Comparison of ENCODE assay signal across 22 mouse cellular contexts in genomic region chr4:103199086-103199485, GRCm38 (mm10). TPM values are rescaled to one million over a fixed set of nuclear protein-coding genes. Genes with fewer than 3 reads are reported as not detected.
DNase-seq lines count a peak whose midpoint lies in the region; ATAC-seq and TF ChIP-seq lines count a peak whose summit lies in the region.
"Had no signal": no experiment of that assay in that cellular context is flagged by ENCODE, and none has a peak within 500 bp of the region (broad histone marks: within the 10 kb centered on the region; RNA-seq: fewer than 3 reads in every experiment).

No protein-coding gene starts in this region.

- no peak overlapping the region for H3K9ac ChIP-seq in kidney, embryonic 16.5 days (replicated peaks; ENCODE audit: low read length)
- H3K9ac ChIP-seq: embryonic facial prominence, embryonic 12.5 days; forebrain, embryonic 15.5 days; heart, embryonic 15.5 days; hindbrain, embryonic 14.5 days had no signal

- no peaks in the 10 kb centered on the region; the same call in 1 of the 2 replicates for H3K4me1 ChIP-seq in thymus, adult 2 months (replicated peaks; ENCODE audit: control insufficient read depth, insufficient read depth, low read length)
- no peaks in the 10 kb centered on the region for H3K4me1 ChIP-seq in kidney, embryonic 16.5 days (ENCODE audit: insufficient read depth, low read length)
- H3K4me1 ChIP-seq: embryonic facial prominence, embryonic 12.5 days; hindbrain, embryonic 10.5 days had no signal

- H3K4me2 ChIP-seq in kidney, embryonic 16.5 days (replicated peaks; ENCODE audit: low read depth, low read length), result no peak overlapping the region
- H3K4me2 ChIP-seq: embryonic facial prominence, embryonic 12.5 days; forebrain, embryonic 15.5 days; heart, embryonic 11.5 days; heart, embryonic 15.5 days; hindbrain, embryonic 14.5 days had no signal

- TF ChIP-seq CTCF in thymus, adult 2 months (IDR thresholded peaks at IDR 0.05; ENCODE audit: borderline replicate concordance, control insufficient read depth, extremely low read depth, insufficient read depth, low read length, poor library complexity), result no peak

- no peak overlapping the region for H3K27ac ChIP-seq in thymus, adult 2 months (ENCODE audit: control insufficient read depth, insufficient read depth, low read length)
- no peak overlapping the region for H3K27ac ChIP-seq in kidney, embryonic 16.5 days (ENCODE audit: low read length)
- H3K27ac ChIP-seq: embryonic facial prominence, embryonic 12.5 days; forebrain, embryonic 15.5 days; heart, adult 2 months; heart, embryonic 15.5 days; hindbrain, embryonic 10.5 days; hindbrain, embryonic 14.5 days had no signal

- 87% methylated on average over 4 of the region's 4 CpGs for WGBS in thymus, adult 2 months
- WGBS in kidney, embryonic 16.5 days, result 66% methylated on average over 4 of the region's 4 CpGs

- H3K27me3 ChIP-seq in thymus, adult 2 months (ENCODE audit: control insufficient read depth, insufficient read depth, low read length), result no peaks in the 10 kb centered on the region
- H3K27me3 ChIP-seq in kidney, embryonic 16.5 days (ENCODE audit: insufficient read depth, low read length), result no peaks in the 10 kb centered on the region
- H3K27me3 ChIP-seq: CH12.LX; embryonic facial prominence, embryonic 12.5 days; forebrain, embryonic 15.5 days; heart, embryonic 15.5 days had no signal

- H3K4me3 ChIP-seq in thymus, adult 2 months (ENCODE audit: control insufficient read depth, insufficient read depth, low read length), result no peak overlapping the region
- H3K4me3 ChIP-seq in kidney, embryonic 16.5 days (ENCODE audit: low read length), result no peak overlapping the region
- H3K4me3 ChIP-seq: embryonic facial prominence, embryonic 12.5 days; forebrain, embryonic 15.5 days; heart, adult 2 months; heart, embryonic 15.5 days; hindbrain, embryonic 10.5 days had no signal

- H3K36me3 ChIP-seq in thymus, adult 2 months (ENCODE audit: control insufficient read depth, insufficient read depth, low read length), result peaks cover 41% of the 10 kb centered on the region
- H3K36me3 ChIP-seq in kidney, embryonic 16.5 days (ENCODE audit: insufficient read depth, low read length), result peaks cover 37% of the 10 kb centered on the region; the same call in 1 of the 2 replicates

- no peak for TF ChIP-seq POLR2A in thymus, adult 2 months (IDR thresholded peaks at IDR 0.05; ENCODE audit: control insufficient read depth, extremely low read depth, insufficient read depth, low read length, poor library complexity)

- DNase-seq in CD4-positive, CD25-positive, alpha-beta regulatory T cell, adult 2 months (ENCODE audit: low read depth, low spot score), result peak; percentile 48
- peak; percentile 44 for DNase-seq in thymus, adult 2 months
- no peak for DNase-seq in thymus, adult 18-20 months
- peak; percentile 44 for DNase-seq in thymus, postnatal 25 days
- no peak for DNase-seq in cerebellum, adult 8-10 months
- DNase-seq: adrenal gland, postnatal 14 days; B cell, adult 2 months; cerebellum, adult 2 months; cerebellum, postnatal 25 days; gastrocnemius, postnatal 10 days; heart, adult 2 months had no signal

- no peak for ATAC-seq in CD4-positive, CD25-positive, alpha-beta regulatory T cell, adult 4 months
- ATAC-seq in kidney, embryonic 16.5 days (ENCODE audit: low FRiP score, low TSS enrichment), result no peak
- ATAC-seq: activated CD4-positive, CD25-positive, alpha-beta regulatory T cell, adult 4 months; forebrain, embryonic 15.5 days had no signal

- H3K9me3 ChIP-seq in kidney, embryonic 16.5 days (ENCODE audit: low read length), result no peaks in the 10 kb centered on the region
- H3K9me3 ChIP-seq: embryonic facial prominence, embryonic 12.5 days; forebrain, embryonic 15.5 days; G1E; heart, embryonic 15.5 days; hindbrain, embryonic 10.5 days had no signal

RNA-seq across cellular contexts. Expression of gene Slc35d1, which starts 15.9 kb away (rescaled TPM):
- 10 to 100 TPM; 45.3 to 48.8 TPM for polyA plus RNA-seq in CD4-positive, CD25-positive, alpha-beta regulatory T cell, adult 4 months (2017; shearing (Covaris generic))
- polyA plus RNA-seq in thymus, adult 2 months (2012; rRNA removed), result 16.0 and 19.9 TPM in 2 replicates
- 7.3 and 8.2 TPM in 2 replicates for polyA plus RNA-seq in kidney, embryonic 16.5 days (2015; fragmentation: Nextera tagmentation; extraction: Ambion mirVana)

Comparison
In these comparisons a context has a peak if more than half of its experiments do, and no peak if none do; other contexts are left out.
1. DNase-seq: peak in CD4-positive, CD25-positive, alpha-beta regulatory T cell, adult 2 months (single experiment), thymus, adult 2 months (single experiment) and thymus, postnatal 25 days (single experiment); none in thymus, adult 18-20 months (0 of 2) and cerebellum, adult 8-10 months (single experiment).